Mouse (Mus musculus) testis, adult 2 months (tissue): ENCODE data around the gene Magi2.

Source experiments
- CTCF ChIP-seq: fragments of 200-500 bp; IDR thresholded peaks from 2 replicates; pipeline ENCODE4 v1.5.1; 2012; ENCODE audit warnings: low read depth, mild to moderate bottlenecking, inconsistent platforms, low read length, moderate library complexity; ENCODE audit not compliant: control insufficient read depth, insufficient read depth, insufficient replicate concordance
- POLR2A ChIP-seq: fragments of 200-500 bp; IDR thresholded peaks from 2 replicates; pipeline ENCODE4 v1.6.1; 2012; ENCODE audit warnings: low read depth, mild to moderate bottlenecking, inconsistent platforms, low read length, moderate library complexity; ENCODE audit not compliant: control insufficient read depth

DNA sequence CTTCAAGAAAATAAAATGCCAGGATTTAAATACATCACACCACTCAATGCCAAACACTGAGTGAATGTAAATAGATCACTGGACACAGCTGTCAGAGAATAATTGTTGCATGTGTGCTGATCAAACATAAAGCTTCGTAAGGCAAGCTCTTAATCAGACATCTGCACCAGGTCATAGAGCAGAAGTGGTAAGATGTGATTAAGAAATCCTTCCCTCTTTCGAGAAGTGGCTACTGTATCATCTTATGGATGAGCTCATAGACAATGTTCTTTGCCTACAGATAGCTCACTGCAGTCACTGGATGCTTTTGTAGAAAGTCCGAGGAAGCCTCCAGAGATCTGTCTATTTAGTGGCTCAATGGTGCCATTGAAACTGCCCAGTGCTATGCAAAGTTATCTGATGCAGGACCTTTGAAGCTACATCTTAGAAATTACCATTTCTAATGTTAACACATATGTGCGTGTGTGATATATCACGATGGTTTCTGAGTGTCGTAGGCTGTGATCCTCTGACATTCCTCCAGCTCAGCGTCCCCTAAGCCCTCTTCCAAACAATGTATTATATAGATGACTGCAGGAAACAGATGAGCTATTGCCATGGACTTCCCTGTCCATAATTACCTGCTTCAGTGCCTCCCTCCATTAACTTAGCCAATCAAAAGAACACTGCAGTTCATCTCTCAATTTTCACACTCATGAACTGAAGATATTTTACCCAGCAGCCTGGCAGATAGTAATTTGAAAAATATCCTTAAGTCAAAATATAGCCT is 1231.1 kb downstream of the Magi2 start:
- TF ChIP-seq POLR2A (no peak), CTCF (no peak)
